Mouse (Mus musculus) left cerebral cortex, postnatal 14 days (tissue): Measurements from ENCODE around the gene Zswim3. TPM values are rescaled to one million over a fixed set of nuclear protein-coding genes. Genes with fewer than 3 reads are reported as not detected.

ENCODE experiments used
- DNase-seq, 2 experiments: peaks; one replicate each; pipeline ENCODE4 v3.0.0; 2021 to 2022; ENCODE audit warnings: low spot score in 2 of 2, mixed read lengths in 1 of 2
- intact Hi-C: fragments of 180-260 bp; cut with DNase I; formaldehyde crosslinking; loops from one replicate; pipeline ENCODE4 v1.15.1; 2025
- total RNA-seq, 2 experiments: library from RNA; stranded (reverse); gene quantifications; 2 replicates each; pipeline ENCODE4 v1.2.3; 2021

Zswim3 gene
- total RNA-seq, 2 experiments from 2014 or later = 7.7 to 8.3 TPM

DNA sequence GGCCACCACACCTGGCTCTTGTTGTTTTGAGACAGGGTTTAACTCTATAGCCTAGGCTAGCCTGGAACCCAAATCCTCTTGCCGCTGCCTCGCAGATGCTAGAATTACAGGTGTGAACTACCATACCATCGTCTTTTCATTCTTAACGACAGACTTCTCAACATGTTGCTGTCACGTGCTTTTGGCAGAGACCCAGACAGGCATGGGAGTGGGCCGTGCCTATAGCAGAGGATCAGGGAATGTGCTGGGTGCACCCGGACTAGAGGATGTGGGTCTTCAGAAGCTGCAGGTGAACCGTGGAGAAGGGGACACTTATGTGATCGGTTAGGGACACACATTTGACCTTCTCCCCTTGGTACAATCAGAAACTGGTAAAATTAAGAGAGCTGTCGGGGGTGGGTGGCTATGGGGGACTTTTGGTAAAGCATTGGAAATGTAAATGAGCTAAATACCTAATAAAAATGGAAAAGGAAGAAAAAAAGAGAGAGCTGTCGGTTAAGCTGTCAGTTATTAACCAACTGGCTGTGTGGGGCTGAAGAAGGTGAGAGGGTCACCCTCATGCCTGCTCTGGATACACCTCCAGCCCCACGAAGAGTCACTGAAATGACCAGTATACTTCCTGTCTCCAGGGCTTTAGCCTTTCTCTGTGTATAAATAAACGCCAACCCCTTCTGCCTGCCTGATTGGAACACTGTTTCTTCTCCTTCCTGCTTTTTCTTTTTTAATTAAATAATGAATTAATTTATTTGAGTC, 4.5 kb upstream of the Zswim3 start:
- intact Hi-C loops = no loop called here
- no peak for DNase-seq

DNA sequence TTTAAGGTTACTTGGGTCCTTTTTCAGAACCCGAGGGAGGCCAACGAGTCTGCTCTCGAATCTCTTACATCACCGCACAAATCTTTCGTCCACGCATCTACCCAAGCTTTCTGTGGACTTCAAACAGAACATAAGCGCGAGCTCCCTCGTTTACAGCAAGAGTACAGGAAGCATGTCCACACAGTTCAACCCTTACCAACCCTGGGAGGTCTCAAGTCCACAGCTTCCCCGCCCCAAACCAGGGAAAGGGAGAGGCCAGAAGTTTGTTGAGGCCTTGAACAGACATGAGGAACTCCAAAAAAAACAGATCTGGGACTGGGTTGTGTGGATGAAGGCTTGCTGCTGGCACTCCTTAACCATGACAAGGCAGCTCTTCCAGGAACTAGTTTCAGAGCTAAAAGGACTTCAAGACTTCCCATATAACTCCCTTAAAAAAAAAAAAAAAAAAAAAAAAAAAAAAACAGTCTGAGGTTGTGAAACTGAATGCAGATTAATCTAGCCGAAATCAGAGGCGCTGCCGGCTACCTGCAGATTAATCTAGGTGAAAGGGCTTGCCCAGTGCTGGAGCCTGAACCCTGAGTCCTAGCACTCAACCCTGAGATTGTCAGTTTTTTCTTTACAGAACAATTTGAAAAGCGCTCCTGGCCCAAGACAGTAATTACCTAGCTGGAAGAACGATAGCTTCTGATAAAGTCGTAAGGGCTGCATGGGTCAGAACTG, 1.5 kb upstream of the Zswim3 start:
- intact Hi-C loops = no loop called here
- no peak for DNase-seq

DNA sequence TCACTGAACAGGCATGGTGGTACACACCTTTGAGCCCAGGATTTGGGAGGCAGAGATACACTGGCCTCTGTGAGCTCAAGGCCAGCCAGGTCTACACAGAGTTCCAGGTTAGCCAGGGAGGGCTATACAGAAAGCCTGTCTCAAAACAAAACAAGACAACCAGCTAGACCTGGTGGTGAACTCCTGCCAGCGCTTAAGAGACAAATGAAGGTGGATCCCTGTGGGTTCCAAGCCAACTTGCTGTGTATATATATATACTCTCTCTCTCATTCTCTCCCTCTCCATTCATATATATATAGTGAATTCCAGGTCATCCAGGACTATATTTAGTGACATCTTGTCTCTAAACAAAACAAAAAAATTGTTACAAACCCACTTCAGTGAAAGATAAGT, 981 bp upstream of the Zswim3 start:
- DNase-seq = no peak
- intact Hi-C loops = no loop called here

DNA sequence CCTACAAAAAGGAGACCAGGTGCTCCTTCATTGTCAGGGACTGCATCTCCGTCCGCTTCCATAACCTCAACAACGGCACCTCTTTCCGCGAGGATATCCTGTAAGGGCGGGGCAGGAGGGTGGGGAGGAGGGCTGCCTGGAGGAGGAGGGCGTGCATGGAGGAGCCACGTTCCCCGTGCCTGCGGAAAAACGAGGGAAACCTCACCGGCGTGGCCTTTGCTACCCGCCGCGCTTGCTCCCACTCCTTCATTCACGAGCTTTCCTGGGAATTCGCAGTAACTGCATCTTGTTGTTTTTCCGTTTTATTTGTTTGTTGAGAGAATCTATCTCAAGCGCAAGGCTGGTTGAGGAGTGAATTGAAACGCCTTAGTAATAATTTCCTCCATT, 427 bp downstream of the Zswim3 start:
- intact Hi-C loops = no loop called here
- DNase-seq = peak in 1 of 2 experiments; percentile 28

DNA sequence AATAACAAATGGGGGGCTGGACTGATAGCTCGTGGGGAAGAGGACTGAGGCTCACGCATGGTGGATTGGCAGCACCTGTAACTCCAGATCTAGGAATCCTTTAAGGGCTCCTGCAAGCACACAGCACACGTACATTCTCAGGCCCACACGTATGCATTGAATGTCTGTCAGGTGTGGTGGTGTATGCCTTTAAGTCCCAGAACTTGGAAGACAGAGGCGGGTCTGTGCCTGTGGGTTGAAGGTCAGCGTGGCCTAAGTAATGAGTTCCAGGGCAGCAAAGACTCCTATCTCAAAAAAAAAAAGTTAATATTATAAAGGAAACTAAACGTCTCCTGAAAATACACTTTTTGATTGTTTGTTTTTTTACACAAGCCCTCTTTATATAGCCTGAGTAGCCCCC, 1.7 kb downstream of the Zswim3 start:
- DNase-seq = no peak
- intact Hi-C loops = no loop called here

DNA sequence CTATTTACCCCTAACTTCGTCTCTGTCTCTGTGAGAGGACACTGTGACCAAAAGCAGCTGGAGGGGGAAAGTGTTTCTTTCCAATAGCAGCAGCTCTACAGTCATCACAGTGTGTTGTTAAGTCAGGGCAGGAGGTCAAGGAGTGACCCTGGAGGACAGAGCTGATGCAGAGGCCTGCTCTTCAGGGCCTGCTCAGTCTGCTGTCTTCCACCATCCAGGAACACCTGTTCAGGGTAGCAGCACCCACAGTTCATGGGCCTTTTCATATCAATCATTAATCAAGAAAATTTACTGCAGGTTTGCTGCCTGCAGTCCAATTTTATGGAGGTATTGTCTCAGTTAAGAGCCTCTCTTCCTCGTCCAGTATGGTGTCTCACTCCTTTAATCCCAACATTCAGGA, 8.7 kb downstream of the Zswim3 start:
- intact Hi-C loops = no loop called here
- no peak for DNase-seq

DNA sequence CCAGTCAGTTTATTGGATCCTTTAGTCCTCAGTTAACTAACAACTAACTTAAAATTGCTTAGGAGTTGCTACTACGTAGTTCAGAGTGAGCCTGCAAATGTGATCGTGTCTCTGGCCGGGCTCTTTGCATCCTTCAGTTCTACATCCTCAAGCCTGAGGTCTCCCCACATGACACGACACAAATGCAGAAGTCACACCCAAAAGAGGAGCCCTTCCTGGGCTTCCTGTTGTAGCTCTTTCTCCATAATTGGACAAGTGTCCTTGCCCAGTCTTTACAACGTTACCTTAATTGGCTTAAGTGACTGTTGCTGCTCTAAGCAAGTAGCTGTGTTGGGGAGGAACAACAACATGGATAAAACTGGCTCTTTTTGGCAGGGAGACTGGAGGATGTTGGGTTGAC, 10.4 kb downstream of the Zswim3 start:
- intact Hi-C loops = no loop called here
- no peak for DNase-seq

DNA sequence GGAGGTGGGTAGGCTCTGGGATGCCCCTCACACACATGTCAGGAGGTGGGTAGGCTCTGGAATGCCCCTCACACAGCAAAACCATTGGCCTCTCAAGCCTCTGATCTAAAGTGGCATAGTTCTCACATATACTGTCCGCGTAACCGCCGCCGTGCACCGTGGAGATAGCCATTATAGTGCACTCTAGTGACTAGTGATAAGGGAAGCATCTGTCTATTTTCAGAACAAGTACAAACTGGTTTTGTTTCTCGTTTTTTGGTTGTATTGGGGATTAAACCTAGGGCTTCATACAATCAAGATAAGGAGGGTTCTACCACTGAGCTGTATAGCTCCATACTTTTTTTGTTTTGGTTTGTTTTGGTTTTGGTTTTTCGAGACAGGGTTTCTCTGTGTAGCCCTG, 10.9 kb downstream of the Zswim3 start:
- DNase-seq = no peak
- intact Hi-C loops = no loop called here

DNA sequence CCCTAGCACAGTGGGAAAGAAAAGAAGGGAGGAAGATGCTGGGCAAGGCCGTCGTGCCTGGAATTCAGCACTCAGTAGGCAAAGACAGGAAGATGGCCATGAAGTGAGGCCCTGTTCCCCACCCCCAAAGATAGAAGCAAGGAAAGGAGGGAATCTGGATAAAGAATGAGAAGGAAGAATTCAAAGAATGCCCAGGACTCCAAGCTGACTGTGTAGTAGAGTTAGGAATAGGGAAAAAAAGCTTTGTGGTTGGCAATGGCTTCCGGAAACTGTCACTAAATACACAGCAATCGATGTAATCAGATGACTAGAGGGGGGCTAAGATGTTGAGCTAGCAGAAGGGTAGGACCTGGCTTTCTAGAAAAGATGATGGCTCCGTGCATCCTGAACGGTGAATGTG, 12.3 kb downstream of the Zswim3 start:
- intact Hi-C loops = no loop called here
- no peak for DNase-seq

DNA sequence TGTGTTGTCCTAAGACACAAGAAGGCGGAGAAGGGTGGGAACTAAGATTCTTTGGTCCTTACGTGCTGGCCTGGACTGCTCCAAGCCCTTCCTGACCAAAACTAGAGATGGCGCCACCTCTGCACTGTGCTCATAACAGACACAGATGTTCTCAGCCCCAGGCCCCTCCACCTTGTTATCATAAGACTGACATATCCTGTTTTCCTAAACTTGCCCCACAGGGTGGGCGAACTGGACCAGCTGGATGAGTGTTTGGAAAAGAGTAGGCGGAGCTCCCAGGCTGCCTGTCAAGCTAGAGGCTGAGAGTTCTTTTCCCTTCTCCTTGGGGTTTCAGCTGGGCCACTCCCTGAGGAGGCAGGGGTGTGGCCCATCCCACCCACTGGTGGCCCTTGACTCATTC, 12.8 kb downstream of the Zswim3 start:
- intact Hi-C loops = no loop called here
- DNase-seq = no peak

DNA sequence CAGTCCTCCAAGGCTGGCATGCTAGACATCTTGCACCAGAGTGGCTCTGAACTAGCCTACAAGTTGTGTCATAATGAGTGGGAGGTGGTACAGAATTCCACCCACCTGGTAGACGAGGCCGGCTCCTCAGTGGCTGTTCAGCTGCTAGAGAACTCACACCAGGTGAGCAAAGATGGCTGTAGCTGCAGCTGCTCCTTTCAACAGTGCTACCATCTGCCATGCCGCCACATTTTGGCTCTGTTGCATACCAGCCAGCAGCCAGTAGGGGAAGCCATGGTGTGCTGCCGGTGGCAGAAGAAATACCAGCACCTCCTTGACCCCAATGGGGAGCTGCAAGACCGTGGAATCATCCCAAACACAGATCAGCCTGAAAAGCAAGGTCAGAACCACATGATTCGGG, 16.2 kb downstream of the Zswim3 start:
- intact Hi-C loops = no loop called here
- DNase-seq = no peak

DNA sequence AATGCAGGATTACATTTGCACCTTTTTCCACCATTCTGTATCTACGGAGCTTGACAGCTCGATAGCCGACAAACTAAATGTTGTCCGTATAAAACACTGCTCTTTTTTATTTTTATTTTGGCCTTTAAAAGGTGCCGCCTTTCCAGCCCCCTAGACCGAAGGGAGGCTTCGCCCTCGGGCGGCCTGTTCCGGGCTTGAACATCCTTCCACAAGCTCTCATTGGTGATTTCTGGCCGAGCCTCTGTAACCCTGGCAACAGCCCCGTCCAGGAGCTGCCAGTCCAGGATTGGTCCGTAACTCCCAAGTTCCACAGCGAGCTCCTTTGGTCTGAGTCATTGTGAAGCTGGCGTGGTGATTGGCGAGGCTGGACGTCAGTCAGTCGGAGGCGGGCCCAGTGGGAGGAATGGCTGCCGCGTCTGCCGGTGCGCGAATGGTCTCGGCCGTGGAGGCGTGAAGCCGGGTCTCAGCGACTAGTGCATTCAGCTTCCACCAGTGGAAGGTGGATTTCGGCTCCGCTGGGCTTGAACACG, 17.8 kb downstream of the Zswim3 start, which contains the start of gene Zswim1:
Zswim1 (plus strand) TSS at position 51 of the 530 bp plus-strand sequence.
- DNase-seq = peak; percentile 100
- intact Hi-C loops = no loop called here

DNA sequence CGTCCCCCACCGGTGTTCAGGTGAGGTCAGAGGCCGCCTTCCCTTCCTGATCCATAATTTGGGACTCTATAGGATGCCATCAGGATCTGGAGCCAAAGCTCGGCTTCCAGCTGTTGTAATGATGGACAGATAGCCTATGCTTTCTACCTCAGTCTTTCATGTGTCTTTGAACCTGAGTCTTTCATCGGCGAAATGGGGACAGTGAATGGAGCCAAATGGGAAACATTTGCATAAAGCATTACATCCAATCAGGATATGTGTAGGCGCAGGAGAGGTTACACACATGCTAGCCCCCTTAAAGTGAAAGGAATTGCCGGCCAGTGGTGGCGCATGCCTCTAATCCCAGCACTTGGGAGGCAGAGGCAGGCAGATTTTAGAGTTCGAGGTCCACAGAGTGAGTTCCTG, 18.3 kb downstream of the Zswim3 start:
- intact Hi-C loops = no loop called here
- peak; percentile 39 to 55 for DNase-seq

DNA sequence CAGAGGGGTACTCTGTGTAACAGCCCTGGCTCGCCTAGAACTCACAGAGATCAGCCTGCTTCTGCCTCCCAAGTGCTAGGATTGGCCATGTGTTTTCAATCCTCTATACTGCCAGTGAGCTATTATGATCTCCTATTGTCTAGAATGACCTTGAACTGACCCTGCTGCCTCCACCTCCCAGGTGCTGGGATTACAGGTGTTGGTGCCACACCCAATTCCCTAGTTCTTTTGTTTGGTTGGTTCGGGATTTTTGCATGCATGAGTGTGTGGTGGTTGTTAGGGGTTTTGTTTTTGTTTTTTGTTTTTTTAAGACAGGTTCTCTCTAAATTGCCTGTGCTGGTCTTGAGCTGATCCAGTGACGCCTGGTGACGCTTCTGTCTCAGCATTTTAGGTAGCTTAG, 19.1 kb downstream of the Zswim3 start:
- intact Hi-C loops = no loop called here

DNA sequence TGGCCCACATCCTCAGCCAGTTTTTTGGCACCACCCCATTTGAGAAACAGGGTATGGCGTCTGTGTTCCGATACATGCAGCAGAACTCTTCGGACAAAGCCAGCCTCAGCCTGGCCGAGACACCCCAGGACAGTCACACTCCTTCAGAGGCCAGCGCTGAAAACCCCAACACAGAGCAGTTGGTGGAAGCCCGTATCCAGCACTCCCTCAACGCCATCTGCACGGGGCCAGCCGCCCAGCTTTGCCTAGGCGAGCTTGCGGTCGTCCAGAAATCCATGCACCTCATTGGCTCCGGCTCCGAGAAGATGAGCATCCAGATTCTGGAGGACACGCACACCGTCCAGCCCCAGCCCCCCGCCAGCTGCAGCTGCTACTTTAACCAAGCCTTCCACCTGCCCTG, 20.6 kb downstream of the Zswim3 start:
- no peak for DNase-seq
- intact Hi-C loops = no loop called here

More for the DNA sequence above, 19.1 kb downstream of the Zswim3 start:
- no peak for DNase-seq

DNA sequence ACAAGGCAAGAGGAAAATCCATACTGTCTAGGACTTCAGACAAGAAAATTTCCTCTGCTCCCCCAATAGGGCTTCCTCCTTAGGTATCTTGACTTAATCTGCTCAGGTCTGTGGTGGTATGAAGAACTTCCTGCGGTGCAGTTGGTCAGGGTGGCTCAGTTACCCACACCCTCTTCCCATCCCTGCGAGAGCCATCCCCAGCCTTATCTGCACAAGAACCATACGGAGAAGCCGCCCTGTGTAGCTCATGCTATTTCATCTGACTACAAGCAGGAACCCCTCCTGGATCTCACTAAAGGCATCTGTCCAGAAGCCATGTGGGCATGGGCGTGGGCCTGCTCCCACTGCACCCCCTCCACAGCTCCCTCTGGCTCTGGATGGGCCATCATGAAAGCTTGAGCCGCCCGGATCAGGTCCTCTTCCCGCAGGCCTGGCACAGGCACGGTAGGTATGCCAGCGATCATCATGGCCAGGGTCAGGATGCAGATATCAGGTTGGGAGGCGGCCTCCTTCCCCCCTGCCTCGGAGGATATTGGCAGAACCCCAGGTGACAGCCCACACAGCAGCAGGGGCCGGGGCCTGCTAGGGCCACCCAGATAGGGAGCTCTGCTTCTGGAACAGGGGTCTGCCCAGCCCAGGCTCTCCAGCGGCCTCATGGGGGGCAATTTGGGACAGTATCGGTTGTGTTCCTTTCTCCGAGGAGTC, 22.4 kb downstream of the Zswim3 start:
- DNase-seq = no peak
- intact Hi-C loops = no loop called here

DNA sequence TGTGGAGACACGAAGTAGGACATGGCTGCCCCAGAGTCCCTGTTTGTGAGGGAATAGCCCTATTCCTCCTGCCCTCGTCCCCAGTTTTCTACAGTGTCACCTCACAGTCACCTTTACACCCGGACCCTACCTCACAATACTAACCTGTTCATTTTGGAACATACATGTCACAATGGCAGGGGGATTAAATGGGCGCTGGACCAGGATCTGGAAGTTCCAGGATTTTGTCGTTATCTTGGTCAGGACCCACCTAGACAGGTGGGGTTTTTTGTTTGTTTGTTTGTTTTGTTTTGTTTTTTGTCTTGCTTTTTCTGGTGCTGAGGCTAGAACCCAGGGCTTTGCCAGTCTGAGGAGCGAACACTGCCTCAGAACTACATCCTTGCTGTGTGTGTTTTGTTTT, 23.5 kb downstream of the Zswim3 start, which contains the start of gene Spata25:
Spata25 (minus strand) TSS at position 101 of the 400 bp plus-strand sequence.
- intact Hi-C loops = no loop called here
- no peak for DNase-seq

DNA sequence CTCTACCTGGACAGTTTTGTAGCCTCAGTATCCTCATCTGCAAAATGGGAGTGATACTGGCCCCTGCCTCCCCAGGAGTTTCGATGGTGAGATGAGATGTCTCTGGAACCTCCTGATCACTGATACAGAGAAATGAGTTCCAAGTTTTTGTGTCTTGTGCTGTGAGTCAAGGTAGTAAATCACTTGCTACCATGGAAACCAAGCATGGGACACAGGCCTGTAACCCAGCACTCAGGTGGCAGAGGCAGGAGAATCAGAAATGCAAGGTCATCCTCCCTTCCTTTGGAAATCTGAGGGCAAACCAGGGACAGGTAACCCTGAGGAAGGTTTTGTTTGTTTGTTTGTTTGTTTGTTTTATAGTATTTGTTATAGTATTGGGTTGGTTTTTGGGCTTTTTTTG, 24.2 kb downstream of the Zswim3 start:
- DNase-seq = no peak
- intact Hi-C loops = no loop called here

DNA sequence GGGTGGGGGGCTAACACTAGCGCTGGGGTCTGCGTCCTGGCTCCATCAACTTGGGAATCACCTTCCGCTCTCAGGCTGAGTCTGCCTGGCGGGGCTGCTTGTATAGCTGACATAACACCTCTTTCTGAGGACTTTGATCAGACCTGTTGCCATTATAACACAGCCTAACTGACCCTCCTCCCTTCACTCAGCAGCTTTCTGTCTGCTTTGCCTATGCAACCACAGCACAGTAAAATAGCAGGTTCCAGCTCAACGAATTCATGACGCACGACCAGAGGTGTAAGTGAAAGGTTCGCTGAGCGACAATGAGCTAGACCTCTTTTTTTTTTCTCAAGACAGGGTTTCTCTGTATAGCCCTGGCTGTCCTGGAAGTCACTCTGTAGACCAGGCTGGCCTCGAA, 26.1 kb downstream of the Zswim3 start:
- intact Hi-C loops = loop anchor here (5.0 kb wide), 1 partner anchor 46 kb away; the partner anchor contains the start of gene Pcif1
- no peak for DNase-seq
